Mouse (Mus musculus): ENCODE measurements around the gene Car6.

DNA sequence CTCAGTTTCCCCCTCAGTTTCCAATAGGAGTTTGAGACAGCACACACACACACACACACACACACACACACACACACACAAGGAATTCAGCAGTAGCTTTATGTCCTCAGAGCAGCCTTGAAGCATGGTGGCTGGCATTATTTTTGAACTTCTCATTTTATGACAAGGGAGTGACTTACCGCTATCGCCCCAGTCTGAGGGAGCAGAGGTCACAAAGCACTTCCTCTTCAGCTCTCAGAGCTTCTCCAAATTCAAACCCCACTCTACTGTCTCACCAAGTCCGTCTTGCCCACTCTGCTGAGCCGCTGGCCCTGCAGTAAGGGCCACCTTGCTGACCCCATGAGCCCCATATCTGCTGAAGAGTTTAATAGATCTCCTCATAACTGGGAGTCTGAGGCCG is 1.6 kb upstream of the Car6 start:
- TF ChIP-seq ZC3H11A (IDR thresholded peaks at IDR 0.05; ENCODE audit: borderline replicate concordance, low read depth, low read length): no peak
- TF ChIP-seq MAFK (IDR thresholded peaks at IDR 0.05; ENCODE audit: insufficient read depth, low read depth, low read length): no peak
- TF ChIP-seq ZNF384 (IDR thresholded peaks at IDR 0.05; ENCODE audit: low read depth, low read length): no peak
- TF ChIP-seq CHD2 (IDR thresholded peaks at IDR 0.05; ENCODE audit: low read depth, low read length): no peak
- no peak for TF ChIP-seq HCFC1 (IDR thresholded peaks at IDR 0.05; ENCODE audit: borderline replicate concordance, insufficient read depth, low read length)
